26 mouse cellular contexts compared by ENCODE assay signal in genomic region chr7:143751380-143751779, GRCm38 (mm10). TPM values are rescaled to one million over a fixed set of nuclear protein-coding genes. Genes with fewer than 3 reads are reported as not detected.
DNase-seq lines count a peak whose midpoint lies in the region; TF ChIP-seq lines count a peak whose summit lies in the region.
"Had no signal": no experiment of that assay in that cellular context is flagged by ENCODE, and none has a peak within 500 bp of the region (broad histone marks: within the 10 kb centered on the region; RNA-seq: fewer than 3 reads in every experiment).

No protein-coding gene starts in this region.

- no peak for TF ChIP-seq POLR2A in liver, adult 2 months (IDR thresholded peaks at IDR 0.05; ENCODE audit: extremely low read depth, insufficient read depth, low read length)

- DNase-seq in adrenal gland, postnatal 14 days = peak; percentile 3
- DNase-seq in adrenal gland, postnatal 10 days = no peak
- peak; percentile 96 for DNase-seq in liver, adult 2 months (ENCODE audit: extremely low read depth, low read depth, low spot score)
- no peak for DNase-seq in liver
- peak; percentile 63 for DNase-seq in lung, postnatal 36 days
- DNase-seq in lung, postnatal 10 days = no peak
- DNase-seq in urinary bladder, postnatal 10 days (ENCODE audit: low spot score) = no peak
- DNase-seq in testis, postnatal 14 days (ENCODE audit: low spot score) = no peak
- DNase-seq: adrenal gland, postnatal 25 days; cerebellum, adult 18-20 months; cerebellum, adult 9-11 months; cerebellum, postnatal 36 days; gastrocnemius, postnatal 10 days; heart, adult 11 months; heart, postnatal 14 days had no signal

- peaks cover 38% of the 10 kb centered on the region for H3K4me1 ChIP-seq in liver, adult 2 months (ENCODE audit: control insufficient read depth, insufficient read depth, low read length)

- no peaks in the 10 kb centered on the region for H3K36me3 ChIP-seq in liver, adult 2 months (ENCODE audit: control insufficient read depth, insufficient read depth, low read length)
- H3K36me3 ChIP-seq: embryonic facial prominence, embryonic 15.5 days; forebrain, embryonic 15.5 days; heart, embryonic 10.5 days; hindbrain, embryonic 13.5 days had no signal

- H3K4me3 ChIP-seq in liver, adult 2 months (ENCODE audit: insufficient read depth, low read depth, low read length) = no peak overlapping the region
- H3K4me3 ChIP-seq: embryonic facial prominence, embryonic 15.5 days; erythroblast, embryonic 14.5 days; forebrain, embryonic 15.5 days; heart, embryonic 10.5 days; hindbrain, embryonic 13.5 days had no signal

- H3K9ac ChIP-seq in liver, adult 2 months (ENCODE audit: low read depth, low read length) = no peak overlapping the region
- H3K9ac ChIP-seq: embryonic facial prominence, embryonic 15.5 days; forebrain, embryonic 15.5 days; hindbrain, embryonic 13.5 days had no signal

- no peaks in the 10 kb centered on the region for H3K27me3 ChIP-seq in liver, adult 2 months (ENCODE audit: control insufficient read depth, insufficient read depth, low read length)

- no peak for TF ChIP-seq CTCF in liver, adult 2 months (IDR thresholded peaks at IDR 0.05; ENCODE audit: low read depth, low read length)

- H3K27ac ChIP-seq in liver, adult 2 months (replicated peaks; ENCODE audit: insufficient read depth, low read depth, low read length) = no peak overlapping the region
- H3K27ac ChIP-seq: embryonic facial prominence, embryonic 15.5 days; forebrain, embryonic 15.5 days; heart, embryonic 10.5 days; hindbrain, embryonic 13.5 days; hindbrain, postnatal 0 days had no signal

- no peaks in the 10 kb centered on the region for H3K79me2 ChIP-seq in liver, adult 2 months (ENCODE audit: control insufficient read depth, insufficient read depth, low read length)

- WGBS in liver, adult 2 months = 15% methylated on average over 1 of the region's 1 CpGs

RNA-seq across cellular contexts. Expression of gene Osbpl5, which starts 5.4 kb away (rescaled TPM):
- 26.0 and 36.8 TPM in 2 replicates for total RNA-seq in adrenal gland, postnatal 14 days (2021)
- 10 to 100 TPM; 30.1 to 34.0 TPM for total RNA-seq in adrenal gland, postnatal 10 days (2021)
- total RNA-seq in liver, adult 2 months (2014; rRNA removed) = 2.7 and 2.8 TPM in 2 replicates
- 3.0 and 3.8 TPM in 2 replicates for polyA plus RNA-seq in liver, adult 2 months (2012; rRNA removed)
- polyA plus RNA-seq: erythroblast, embryonic 14.5 days had no signal

RNA-seq across cellular contexts. Expression of gene Mrgprg, which starts 15.4 kb away (rescaled TPM):
- 0.85 and 1.5 TPM in 2 replicates for total RNA-seq in adrenal gland, postnatal 14 days (2021)
- under 1 TPM; 0.18 to 0.58 TPM for total RNA-seq in adrenal gland, postnatal 10 days (2021)
- not detected in 2 replicates for total RNA-seq in liver, adult 2 months (2014; rRNA removed)
- polyA plus RNA-seq in liver, adult 2 months (2012; rRNA removed) = 0.05 TPM in 1 of 2 replicates, not detected in the other
- total RNA-seq: gastrocnemius, postnatal 10 days; heart, postnatal 14 days; hematopoietic stem cell, adult 5-6 weeks; hindbrain, postnatal 0 days; MEL had no signal
- polyA plus RNA-seq: C2C12; embryonic facial prominence, embryonic 15.5 days; erythroblast, embryonic 14.5 days; forebrain, embryonic 11.5 days; forebrain, embryonic 15.5 days; heart, embryonic 14.5 days; hindbrain, embryonic 13.5 days; hindbrain, postnatal 0 days had no signal

RNA-seq across cellular contexts. Expression of gene Mrgpre, which starts 32.9 kb away (rescaled TPM):
- 2.1 and 2.7 TPM in 2 replicates for total RNA-seq in adrenal gland, postnatal 14 days (2021)
- total RNA-seq in adrenal gland, postnatal 10 days (2021) = 1 to 10 TPM; 2.6 to 3.0 TPM
- 0.09 and 0.54 TPM in 2 replicates for total RNA-seq in liver, adult 2 months (2014; rRNA removed)
- 0.52 and 0.78 TPM in 2 replicates for polyA plus RNA-seq in liver, adult 2 months (2012; rRNA removed)
- polyA plus RNA-seq: erythroblast, embryonic 14.5 days had no signal

Comparison
In these comparisons a context has a peak if more than half of its experiments do, and no peak if none do; other contexts are left out.
1. DNase-seq: peak in adrenal gland, postnatal 14 days (single experiment), liver, adult 2 months (single experiment) and lung, postnatal 36 days (single experiment); none in adrenal gland, postnatal 10 days (single experiment), liver (single experiment), lung, postnatal 10 days (single experiment), urinary bladder, postnatal 10 days (single experiment) and testis, postnatal 14 days (single experiment).